Mouse (Mus musculus) myocyte (in vitro differentiated cells): ENCODE data around the gene Zfp987.
"Not testable (repeated sequence)": the region's sequence is repeated elsewhere in the genome, so short reads cannot be mapped to it uniquely, and the experiment has no call there.

Experiments used
- CEBPB ChIP-seq: IDR thresholded peaks from 2 replicates; pipeline ENCODE4 v1.6.1; 2011; ENCODE audit warnings: mild to moderate bottlenecking, moderate library complexity; ENCODE audit not compliant: poor library complexity, insufficient read depth, severe bottlenecking
- E2F4 ChIP-seq: IDR thresholded peaks from one replicate; pipeline ENCODE4 v1.6.1; 2011; ENCODE audit warnings: mild to moderate bottlenecking, control low read depth, moderate library complexity; ENCODE audit not compliant: insufficient read depth
- MYOD1 ChIP-seq, 3 experiments: IDR thresholded peaks; one replicate each; pipeline ENCODE4 v1.6.1; 2011; ENCODE audit warnings: control low read depth in 2 of 3, low read depth in 2 of 3, mild to moderate bottlenecking in 2 of 3, moderate library complexity in 1 of 3; ENCODE audit not compliant: insufficient read length in 2 of 3, control insufficient read depth in 1 of 3
- MYOG ChIP-seq, 3 experiments: IDR thresholded peaks; one replicate each; pipeline ENCODE4 v1.6.1; 2011; ENCODE audit warnings: control low read depth in 2 of 3, low read depth in 2 of 3, mild to moderate bottlenecking in 2 of 3; ENCODE audit not compliant: insufficient read length in 2 of 3, control insufficient read depth in 1 of 3, insufficient read depth in 1 of 3
- POLR2A ChIP-seq: IDR thresholded peaks from one replicate; pipeline ENCODE4 v1.6.1; 2011; ENCODE audit warnings: low read depth, mild to moderate bottlenecking, control low read depth, moderate library complexity; ENCODE audit not compliant: insufficient read length
- POLR2AphosphoS2 ChIP-seq: IDR thresholded peaks from one replicate; pipeline ENCODE4 v1.6.1; 2011; ENCODE audit warnings: low read depth, control low read depth; ENCODE audit not compliant: insufficient read length
- REST ChIP-seq: IDR thresholded peaks from one replicate; pipeline ENCODE4 v1.6.1; 2011; ENCODE audit warnings: mild to moderate bottlenecking, control low read depth, moderate library complexity; ENCODE audit not compliant: insufficient read depth, insufficient read length
- TCF12 ChIP-seq: IDR thresholded peaks from one replicate; pipeline ENCODE4 v1.6.1; 2011; ENCODE audit warnings: mild to moderate bottlenecking, control low read depth; ENCODE audit not compliant: poor library complexity, insufficient read depth, severe bottlenecking
- USF1 ChIP-seq: IDR thresholded peaks from one replicate; pipeline ENCODE4 v1.6.1; 2011; ENCODE audit warnings: low read depth, mild to moderate bottlenecking, control low read depth, moderate library complexity

DNA sequence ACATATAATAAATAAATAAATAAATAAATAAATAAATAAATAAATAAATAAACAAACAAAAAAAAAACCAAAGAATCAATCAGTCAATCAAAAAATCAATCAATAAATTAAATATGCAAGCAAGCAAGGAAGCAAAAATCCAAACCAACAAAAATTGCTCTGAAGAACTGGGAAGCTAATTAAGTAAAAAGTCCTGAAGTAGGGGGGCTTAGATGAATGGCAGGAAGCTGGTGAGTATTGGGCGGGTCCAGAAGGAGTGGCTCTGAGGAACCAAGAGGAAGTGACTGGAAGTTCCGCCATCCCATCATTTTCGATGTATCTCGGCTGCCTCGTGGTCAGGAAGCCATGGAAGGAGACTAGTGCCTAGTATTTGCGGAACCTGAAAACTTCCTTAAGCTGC, 59.4 kb downstream of the Zfp987 start, which contains the start of gene Zfp600:
- not testable (repeated sequence) for TF ChIP-seq E2F4; POLR2A; MYOD1 (IDR thresholded peaks at IDR 0.05; ENCODE audit: control insufficient read depth in 1 of 3, insufficient read length in 2 of 3, low read depth in 2 of 3); USF1; REST; TCF12; POLR2AphosphoS2; MYOG (IDR thresholded peaks at IDR 0.05; ENCODE audit: control insufficient read depth in 1 of 3, insufficient read depth in 1 of 3, insufficient read length in 2 of 3, low read depth in 2 of 3); CEBPB
